Mouse (Mus musculus): Measurements from ENCODE around the gene Ptprc. TPM values are rescaled to one million over a fixed set of nuclear protein-coding genes. Genes with fewer than 3 reads are reported as not detected.
A peak's percentile ranks its signal among the peaks of the same experiment; 100 is the strongest.

Ptprc gene
- total RNA-seq (2022) = 10 to 100 TPM in 1 of 4 experiments, 1 to 10 TPM in 3; 3.0 to 12.1 (median 6.1) TPM

DNA sequence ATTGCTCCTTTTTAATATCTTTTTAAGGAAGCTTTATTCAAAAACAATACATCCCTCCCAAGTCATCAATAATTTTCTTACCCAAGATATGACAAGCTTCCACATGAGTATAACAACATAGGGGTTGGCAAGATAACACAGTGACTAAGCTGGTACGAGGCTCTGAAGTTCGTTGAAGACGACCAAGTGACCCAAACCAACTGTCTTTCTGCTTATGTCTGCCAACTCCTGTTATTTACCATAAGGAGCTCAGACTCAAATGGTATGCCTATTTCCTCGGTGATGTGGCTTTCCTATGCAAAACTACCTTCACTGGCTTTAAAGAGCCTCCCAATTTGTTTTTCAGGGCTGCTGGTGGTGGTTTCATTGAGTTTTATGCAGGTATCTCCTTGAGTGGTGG lies at the start of gene Ptprc:
TSS of gene Ptprc (minus strand) at position 215 of the 400 bp plus-strand sequence.
- no peak for DNase-seq (ENCODE audit: low spot score in 2 of 2)

DNA sequence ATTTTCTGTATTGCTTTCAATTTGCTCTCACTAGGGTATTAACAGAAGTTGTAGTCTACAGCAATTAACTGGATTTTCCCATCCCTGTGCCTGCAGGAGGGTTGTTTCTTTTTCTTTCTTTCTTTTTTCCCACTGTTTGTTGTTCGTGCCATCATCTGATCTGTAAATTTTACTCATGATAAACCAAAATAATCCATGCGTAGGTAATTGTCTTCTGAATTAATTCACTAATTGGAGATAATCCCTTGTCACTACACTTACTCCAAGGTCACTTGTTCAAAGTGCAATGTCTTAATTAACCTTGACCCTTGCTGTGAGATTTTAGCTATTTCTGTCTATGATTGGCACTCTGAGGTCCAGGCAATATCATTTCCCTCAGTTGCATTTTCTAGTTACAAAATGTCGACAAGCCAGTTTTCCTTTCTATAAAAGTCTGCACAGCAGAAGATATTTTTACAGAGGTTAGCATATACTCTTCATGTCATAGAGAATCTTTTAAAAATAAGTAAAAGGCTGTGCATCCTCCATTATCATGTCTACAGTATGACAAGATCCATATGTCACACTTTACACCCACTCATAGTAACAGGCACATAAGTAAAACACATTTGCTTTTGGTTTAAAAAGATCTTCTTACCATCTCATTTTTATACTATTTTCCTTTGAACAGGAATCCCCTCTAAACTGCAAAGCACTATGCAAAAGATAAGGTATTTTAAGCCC lies 39.4 kb upstream of the Ptprc start:
- DNase-seq (ENCODE audit: low spot score in 2 of 2) = no peak

DNA sequence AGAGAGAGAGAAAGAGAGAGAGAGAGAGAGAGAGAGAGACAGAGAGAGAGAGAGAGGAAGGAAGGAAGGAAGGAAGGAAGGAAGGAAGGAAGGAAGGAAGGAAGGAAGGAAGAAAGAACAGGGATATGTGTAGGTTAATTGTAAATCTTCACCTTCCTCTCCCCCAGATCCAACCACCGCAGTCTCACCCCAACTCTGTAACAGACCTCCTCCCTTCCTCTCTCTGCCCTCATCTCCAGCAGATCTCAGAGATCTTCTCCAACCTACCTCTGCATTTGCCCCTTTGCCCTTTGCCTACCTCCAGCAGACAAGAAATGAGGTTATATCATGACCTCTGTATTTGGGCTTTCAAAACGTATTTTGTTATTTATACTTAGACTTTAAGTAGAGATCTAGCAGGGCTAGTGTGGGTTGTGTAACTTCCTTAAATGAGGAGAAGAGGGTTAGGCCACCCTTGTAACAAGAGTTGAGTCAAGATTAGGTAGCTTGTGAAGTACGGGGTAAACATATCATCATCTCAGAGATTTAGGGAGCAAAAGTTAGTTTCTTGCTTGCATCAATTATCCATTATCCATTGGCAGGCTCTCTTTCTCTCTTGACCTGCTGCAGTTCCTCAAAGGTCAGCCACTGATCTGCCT lies 35.0 kb upstream of the Ptprc start:
- no peak for DNase-seq (ENCODE audit: low spot score in 2 of 2)

DNA sequence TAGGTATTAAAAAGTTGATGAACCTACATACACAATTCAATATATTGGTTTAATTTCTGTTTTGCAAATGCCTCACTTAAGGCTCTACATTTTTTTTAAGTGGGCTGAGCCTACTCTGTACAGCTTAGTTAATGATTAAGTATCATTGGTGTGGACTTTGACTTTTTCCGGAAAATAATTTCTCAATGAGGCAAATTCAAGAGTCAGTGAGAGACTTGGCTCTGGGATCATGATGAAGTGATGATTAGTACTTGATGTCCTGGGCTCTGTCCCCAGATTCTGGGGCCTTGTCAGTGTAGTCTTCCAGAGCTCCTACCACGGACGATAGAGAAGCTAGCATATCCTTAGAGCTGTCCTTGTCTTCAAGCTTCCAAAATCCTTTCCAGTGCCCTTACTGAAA lies 34.2 kb upstream of the Ptprc start:
- DNase-seq (ENCODE audit: low spot score in 2 of 2) = no peak

DNA sequence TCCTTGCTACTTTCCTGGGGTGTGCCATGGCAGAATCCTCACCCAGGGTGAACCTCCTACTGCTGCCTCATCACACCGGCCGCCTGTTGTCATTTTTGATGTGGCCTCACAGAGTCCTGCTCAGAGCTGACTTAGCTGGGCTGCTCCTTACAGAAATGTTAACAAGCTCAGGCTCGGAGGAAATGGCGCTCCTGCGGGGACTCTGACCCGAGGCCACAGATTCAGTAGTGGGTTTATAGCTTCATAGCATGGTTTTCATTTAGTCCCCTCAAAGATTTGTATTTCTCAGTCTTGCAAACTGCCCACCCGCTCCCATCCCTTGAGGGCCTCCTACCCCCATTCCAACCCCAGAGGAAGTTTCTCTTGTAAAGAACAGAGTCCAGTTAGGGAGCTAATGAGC lies 30.5 kb upstream of the Ptprc start:
- no peak for DNase-seq (ENCODE audit: low spot score in 2 of 2)

DNA sequence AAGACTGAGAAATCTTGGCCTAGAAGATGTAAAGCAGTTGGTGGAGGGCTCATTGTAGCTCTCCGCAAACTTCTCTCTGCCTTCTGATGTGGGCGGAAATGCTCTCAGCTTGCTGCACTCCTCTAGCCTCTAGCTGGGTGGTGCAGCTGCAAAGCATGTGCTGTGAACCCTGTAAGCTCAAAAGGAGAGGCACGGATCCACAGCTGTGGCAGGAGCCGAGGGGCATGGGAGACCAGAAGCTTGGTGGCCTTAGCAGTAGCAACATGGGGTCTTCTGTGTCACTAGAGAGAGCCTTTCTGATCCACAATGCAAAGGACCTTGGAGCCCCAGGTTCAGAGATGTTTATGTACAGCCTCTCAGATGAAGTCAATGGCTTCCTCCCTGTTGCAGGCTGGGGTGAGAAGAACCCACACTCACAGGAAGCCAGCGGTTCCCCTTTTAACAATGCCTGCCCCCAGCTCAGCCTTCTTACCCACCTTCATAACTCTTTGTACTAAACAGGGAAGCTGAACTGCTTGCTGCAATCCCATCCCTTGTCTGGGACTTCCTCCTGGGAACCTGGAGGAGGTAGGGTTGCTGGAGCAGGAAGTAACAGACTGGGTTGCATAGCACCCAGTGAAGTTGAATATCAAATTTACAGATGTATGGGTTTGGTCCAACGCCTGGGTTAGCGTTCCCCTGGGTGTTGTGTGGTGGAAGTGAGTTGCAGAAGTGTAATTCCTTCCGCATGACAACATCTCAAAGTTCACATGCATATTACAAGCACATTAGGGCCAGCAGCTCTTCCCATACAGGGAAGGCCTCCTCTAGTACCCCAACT lies 16.4 kb upstream of the Ptprc start:
- DNase-seq (ENCODE audit: low spot score in 2 of 2) = peak in 1 of 2 experiments; percentile 9

DNA sequence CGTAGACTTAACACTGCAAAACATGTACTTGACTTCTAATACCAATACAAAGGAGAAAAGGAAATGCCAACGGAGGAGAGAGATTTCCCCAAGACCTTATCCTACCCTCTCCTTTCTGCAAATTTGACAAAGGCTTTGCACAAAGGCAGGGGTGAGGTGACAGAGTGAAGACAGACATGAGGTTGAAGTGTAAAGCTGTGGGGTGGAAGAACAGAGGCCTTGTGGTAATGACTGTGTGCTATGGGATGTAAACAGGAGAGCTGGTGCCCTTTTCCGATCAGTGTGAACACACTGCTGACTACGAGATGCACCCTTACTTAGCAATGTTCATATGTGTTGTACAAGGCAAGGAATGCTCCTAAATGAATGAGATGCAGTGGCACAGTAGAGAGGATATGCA lies 12.6 kb upstream of the Ptprc start:
- DNase-seq (ENCODE audit: low spot score in 2 of 2) = no peak

DNA sequence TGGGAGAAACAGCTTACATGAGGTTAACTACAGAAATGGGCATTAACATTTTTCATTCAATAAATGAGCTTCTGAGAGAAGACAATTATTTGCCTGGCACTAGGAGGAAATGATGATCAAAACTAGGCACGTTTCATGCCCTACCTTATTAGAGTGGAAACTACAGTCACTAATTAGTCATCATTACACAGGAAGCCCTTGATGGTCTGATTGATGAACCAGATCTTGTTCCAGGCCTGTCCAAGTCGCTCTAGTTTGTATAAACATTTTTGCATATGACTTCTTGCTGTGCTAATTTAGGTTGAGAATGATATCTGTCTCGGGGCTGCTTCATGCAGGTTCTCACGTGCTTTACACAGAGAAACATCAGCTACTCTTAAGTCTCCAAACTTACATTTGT lies 10.4 kb upstream of the Ptprc start:
- DNase-seq (ENCODE audit: low spot score in 2 of 2) = no peak

DNA sequence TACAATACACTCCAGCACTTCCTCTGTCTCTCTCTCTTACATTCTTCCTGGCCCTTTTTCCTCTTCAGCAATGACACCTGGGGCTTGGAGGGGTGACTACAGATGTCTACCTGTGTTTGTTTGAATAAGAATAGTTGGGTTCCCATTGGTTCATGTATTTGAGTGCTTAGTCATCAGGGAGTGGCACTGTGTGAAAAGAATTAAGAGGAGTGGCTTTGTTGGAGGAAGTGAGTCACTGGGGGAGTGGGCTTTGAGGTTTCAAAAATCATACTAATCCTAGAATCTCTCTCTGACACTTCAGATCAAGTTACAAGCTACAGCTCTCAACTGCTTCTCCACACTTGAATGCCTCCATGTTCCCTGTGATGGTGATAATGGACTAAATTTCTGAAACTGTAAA lies 4.6 kb upstream of the Ptprc start:
- no peak for DNase-seq (ENCODE audit: low spot score in 2 of 2)

DNA sequence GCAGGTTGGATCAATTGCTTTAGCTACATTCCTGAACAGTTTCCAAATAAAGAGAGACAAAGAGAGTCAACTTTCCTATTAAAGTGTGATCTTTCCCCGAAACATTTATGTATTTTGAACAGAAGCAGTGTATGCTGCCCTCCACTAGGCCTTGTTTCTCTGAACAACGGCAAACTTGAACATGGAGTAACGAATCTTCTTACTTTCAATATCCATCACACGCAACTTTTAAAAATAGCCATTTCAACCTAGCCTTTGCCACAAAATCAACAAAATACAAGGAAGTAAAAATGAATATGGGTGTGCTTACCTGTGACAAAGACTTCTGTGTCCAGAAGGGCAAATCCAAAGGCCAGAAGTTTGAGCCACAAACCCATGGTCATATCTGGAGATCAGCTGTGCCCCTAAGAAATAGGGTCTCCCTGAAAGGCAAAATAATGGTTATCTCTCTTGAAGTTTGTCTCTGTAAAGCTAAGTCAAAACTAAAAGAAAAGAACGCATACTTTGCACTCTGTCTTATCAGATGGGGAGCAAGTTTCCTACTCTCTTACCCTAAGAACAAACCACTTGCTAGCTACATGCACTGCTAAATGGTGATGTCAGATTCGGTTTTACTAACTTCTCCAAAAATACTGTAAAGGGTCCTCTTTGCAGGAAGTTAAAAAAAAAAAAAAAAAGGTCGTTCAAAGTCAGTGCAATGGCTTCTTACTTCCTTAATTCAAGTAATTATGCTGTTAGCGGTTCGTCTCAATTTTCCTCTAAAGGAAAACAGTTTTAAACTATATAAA lies 609 bp downstream of the Ptprc start:
- no peak for DNase-seq (ENCODE audit: low spot score in 2 of 2)

DNA sequence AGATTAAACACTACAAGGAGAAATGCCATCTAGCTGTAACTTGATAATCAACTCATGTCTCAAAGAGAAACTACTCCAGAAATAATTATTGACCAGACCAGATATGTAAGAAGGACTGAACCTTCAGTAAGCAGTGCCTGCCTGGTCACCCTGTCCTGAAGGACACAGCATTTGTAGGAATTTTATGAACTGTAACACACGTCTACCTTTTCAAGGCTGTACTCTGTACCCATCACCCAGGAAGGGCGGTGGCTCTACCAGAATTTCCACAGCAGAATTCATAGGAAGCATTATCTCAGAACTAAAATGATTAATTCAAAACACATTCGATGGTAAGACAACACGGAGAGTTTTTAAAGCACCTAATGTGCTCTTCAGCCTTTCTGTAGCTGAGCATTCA lies 1.4 kb downstream of the Ptprc start:
- no peak for DNase-seq (ENCODE audit: low spot score in 2 of 2)

DNA sequence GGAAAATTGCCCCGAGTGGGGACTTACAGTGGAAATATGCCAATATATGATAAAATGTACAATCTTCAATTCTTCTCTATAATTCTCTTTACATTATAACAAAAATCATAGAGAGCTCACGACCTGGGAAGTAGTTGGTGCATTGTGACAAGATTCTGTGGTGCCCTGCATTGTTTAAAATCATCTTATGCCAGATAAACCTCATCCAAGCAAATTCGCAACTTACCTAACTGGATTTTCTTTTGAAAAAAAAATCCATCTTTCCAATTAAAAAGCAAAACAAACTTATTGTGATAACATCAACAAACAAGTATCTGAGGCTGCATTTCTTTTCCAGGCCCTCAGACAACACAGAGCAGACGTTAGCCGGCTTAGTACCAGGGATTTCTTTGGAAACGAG lies 1.8 kb downstream of the Ptprc start:
- DNase-seq (ENCODE audit: low spot score in 2 of 2) = no peak

DNA sequence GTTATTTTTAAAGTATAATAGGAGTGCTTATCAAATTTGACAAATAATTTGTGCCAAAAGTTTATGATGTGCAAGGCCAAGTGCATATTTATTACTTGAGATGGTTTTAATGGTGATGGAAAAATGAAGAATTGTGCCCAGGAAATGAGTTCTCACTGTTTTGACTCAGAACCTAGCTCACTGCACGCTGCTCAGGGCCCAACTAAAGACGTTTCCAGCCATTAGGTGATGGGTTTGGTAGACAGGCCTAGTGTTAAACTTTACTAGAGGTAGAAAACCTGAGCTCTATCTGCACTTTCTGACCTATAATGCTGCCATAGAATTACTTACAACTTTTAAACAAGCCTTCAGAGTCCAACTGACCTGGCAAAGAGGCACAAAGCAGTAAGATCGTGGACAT lies 3.0 kb downstream of the Ptprc start:
- DNase-seq (ENCODE audit: low spot score in 2 of 2) = no peak

DNA sequence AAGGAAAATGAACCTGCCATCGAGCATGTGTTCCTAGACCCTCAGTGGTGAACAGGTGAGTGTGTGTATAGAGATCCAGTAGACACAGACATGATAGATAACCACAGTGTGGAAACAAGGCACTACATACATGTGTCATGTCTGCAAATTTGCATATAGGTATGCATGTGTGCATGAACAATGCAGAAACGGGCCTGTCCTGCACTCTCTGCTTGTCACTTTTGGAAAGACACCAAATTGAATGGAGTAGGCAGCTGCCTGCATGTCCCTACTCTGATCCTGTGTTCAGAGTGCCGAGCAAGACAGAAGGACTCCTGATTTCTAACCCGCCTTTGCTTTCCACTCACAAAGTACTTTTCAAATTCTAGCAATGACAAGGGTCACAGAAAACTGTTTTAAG lies 3.4 kb downstream of the Ptprc start:
- no peak for DNase-seq (ENCODE audit: low spot score in 2 of 2)

DNA sequence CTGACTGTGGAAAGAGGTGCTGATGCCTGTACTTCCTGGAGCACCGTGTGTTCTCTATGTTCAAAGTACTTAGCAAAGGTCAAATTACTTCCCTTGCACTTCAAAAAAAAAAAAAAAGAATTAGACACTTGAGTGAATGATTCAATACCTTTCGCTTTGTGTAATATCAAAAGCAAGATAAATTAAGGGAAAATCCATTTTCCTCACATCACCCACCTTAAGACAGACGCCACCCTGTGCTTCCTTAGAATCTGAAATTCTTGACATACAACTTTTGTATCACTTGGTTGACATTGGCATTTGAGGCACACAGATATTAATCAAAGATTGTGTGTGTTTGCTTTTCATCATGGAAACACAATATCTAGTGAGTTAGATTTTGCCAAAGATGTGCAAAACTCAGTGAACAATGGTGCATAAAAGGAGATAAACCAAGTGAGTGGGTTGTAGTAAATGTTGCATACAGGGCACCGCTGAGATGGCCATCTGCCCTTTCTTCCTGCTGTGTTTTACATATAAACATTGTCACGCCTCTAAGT lies 9.2 kb downstream of the Ptprc start:
- DNase-seq (ENCODE audit: low spot score in 2 of 2) = no peak

DNA sequence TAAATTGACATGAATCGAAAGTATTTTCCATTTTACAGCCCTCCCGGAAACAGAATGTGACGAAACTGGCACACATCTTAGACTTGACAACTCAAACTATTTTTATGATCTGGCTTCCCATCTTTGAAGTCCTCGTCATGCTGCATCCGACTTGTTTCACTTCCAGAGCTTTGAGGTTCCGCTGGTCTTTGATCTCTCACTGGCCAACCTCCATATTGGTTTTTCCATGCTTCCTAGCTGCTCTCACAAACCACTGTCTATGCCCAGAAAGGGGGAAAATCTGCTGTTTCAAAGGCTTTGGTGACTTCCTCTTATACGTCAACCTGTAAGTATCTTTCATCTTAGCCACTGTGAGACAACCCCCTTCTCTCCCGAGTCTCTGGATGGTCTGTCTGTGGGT lies 12.9 kb downstream of the Ptprc start:
- no peak for DNase-seq (ENCODE audit: low spot score in 2 of 2)

DNA sequence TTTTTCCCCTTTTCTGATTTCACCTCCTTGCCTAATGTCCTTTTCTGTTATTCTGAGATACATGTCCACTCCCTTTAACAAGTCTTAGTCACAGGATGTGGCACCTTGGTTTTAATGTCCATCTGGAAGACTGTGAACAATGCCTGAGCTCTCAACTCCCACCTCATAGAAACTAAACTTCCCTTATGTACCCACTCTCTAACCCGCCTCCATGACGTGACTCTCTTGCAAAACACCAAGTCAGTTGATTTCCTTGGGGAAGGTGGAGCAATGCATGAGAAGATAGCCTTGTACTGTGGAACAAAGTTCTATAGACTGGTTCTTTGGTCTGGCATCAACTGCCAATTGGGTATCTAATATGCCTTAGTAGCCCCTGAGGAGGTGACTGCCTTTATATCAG lies 16.6 kb downstream of the Ptprc start:
- DNase-seq (ENCODE audit: low spot score in 2 of 2) = no peak

DNA sequence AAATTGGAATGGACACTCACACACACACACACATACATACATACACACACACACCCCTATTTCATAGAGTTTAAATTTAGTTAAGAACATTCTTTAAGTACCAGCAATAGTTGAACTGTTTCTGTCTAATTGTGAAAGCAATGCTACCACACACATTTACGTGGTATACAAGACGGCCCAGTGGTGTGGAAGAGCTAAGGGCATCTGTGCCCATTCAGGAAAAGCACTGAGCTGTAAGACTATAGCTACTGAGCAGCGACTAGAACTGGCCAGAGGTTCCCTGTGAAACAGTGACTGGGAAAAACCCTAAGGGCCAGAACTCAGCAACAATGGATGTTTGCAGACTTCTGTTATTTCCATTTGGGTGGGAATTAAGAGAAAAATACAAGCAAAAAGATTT lies 17.3 kb downstream of the Ptprc start:
- DNase-seq (ENCODE audit: low spot score in 2 of 2) = no peak

DNA sequence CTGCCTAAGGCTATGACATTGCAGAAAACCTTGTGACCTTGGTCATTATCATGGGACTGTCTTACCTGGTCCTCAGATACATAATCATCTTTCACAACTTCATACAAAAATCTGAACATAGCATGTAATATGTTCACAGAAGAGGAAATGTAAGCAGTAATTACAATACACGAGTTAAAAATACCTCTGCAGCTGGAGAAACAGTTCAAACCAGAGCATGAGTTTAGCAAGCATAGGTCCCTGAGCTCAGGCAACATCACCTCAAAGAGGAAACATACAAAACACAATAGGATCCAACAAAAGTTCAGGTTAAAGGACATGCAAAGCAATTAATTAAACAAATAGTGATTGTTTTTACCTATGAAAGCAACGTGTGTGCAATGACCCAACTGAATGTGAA lies 17.8 kb downstream of the Ptprc start:
- no peak for DNase-seq (ENCODE audit: low spot score in 2 of 2)

DNA sequence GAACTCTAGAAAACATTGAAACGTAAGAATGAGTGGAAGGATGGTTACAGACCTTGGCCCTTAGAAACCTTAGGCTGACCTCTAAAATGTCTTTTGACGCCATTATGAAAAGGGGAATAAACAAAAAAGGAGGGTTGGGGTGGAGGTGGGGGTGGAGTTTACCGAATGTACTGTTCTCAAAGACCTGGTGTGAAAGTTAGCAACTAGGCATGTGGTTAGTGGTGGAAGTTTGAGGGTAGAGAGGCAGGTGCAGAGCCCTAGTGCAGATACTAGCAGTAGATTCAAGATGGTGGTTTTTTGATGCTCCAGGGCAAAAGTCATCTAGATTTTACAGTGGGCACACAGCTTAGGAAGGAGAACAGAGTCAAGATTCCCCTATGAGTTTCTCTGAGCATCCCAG lies 18.5 kb downstream of the Ptprc start:
- no peak for DNase-seq (ENCODE audit: low spot score in 2 of 2)

DNA sequence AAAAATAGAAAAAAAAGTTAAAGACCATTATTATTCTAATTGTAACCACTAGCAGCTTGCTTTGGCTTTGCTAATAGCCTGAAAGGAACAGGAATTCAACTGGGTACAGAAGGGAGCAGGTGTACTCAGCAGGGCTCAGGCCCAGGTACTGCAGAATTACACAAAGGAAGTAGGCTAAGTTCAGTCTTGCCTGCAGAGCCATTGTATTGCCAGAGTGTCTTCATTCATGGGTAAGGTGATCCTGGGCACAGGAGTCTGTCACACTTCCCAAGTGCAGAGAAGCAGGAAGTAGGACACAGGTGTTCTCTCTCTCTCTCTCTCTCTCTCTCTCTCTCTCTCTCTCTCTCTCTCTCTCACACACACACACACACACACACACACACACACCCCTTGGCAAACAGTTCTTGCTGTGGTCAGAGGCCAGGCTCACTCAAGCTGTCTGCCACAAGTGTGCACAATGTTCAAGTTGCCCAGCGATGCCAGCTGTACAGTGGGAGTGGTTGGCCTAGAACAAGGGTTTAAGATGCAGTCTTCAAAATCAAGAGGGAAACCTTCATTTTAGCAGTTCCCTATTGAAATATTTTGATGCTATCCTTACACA lies 21.2 kb downstream of the Ptprc start:
- no peak for DNase-seq (ENCODE audit: low spot score in 2 of 2)
